Mouse (Mus musculus) C3H10T1/2 (cell line): Measurements from ENCODE around the gene Gm5615. TPM values are rescaled to one million over a fixed set of nuclear protein-coding genes. Genes with fewer than 3 reads are reported as not detected.

Experiments
- polyA plus RNA-seq, 2 experiments: library from polyadenylated mRNA; unstranded; fragments of >200 nt; fragmentation: generic; extraction: Trizol; gene quantifications; one replicate each; pipeline ENCODE4 v1.2.1; 2012; ENCODE audit warnings: missing spikeins in 2 of 2

The Gm5615 gene
- not detected for polyA plus RNA-seq

DNA sequence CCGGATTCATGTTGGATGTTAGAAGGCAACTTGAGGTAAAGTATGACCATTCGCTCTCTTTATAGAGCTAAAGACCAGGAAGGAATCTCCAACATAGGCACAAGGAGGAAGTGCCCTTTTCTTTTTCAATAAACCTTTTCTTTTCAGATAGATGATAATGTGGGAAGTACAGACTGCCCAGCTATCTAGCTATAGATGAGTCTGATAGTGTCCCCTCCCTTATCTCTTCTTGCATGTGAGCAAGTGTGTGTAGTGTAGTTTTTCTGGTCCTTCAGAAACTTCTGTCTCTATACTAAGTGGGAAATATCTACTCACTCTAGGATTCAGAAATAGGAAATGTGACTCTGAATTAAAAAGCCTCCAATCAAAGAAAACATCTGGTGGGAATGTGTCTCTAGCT is at the start of gene Gm5615:
Gene Gm5615, minus strand, starts transcription at position 101 of the 400 bp plus-strand sequence.

GRCm38 (mm10) chr9:36582535-36582934 is 40.8 kb upstream of the Gm5615 start, which contains the start of gene Gm17689:
Gene Gm17689, minus strand, starts transcription at chr9:36582635.

Other genes starting within 250 kb of the Gm5615 start
- not detected for gene Gm7257, start 110.1 kb downstream of the Gm5615 start, polyA plus RNA-seq
- gene Gm9513, start 66.3 kb downstream of the Gm5615 start, polyA plus RNA-seq, result not detected
- gene Gm17689, start 40.7 kb upstream of the Gm5615 start, polyA plus RNA-seq, result not detected
- under 1 TPM; 0.04 to 0.27 TPM for gene A630095E13Rik, start 101.4 kb upstream of the Gm5615 start, polyA plus RNA-seq
- not detected for gene Acrv1, start 151.3 kb upstream of the Gm5615 start, polyA plus RNA-seq
- 1 to 10 TPM; 1.6 to 2.3 TPM for gene Chek1, start 185.1 kb upstream of the Gm5615 start, polyA plus RNA-seq
- gene Stt3a, start 225.7 kb upstream of the Gm5615 start, polyA plus RNA-seq, result 100 to 1,000 TPM in 1 of 2 experiments, 10 to 100 TPM in 1; 37.4 to 132 TPM